Mouse (Mus musculus): Measurements from ENCODE around the gene Gpr160. TPM values are rescaled to one million over a fixed set of nuclear protein-coding genes. Genes with fewer than 3 reads are reported as not detected.

Gene Gpr160
- polyA plus RNA-seq, 1 experiment from 2014 or later = 1.3 TPM

DNA sequence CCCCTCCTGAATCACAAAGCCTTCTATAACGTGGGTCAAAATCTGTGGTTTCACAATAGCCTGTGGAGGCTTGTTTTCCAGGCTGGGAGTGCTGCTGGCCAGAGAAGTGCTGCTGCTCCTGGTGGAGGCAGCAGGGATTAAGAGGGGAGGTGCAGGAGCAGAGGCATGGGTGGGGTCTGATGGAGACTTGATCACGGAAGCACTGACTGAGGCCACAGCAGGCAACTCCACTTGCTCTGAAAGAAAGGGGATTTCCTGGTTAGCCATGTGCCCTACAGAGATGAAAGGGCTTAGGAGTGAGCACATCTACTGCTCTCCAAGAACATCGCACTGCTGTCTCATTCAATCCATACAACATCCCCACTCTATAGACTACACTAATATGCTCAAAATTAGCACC lies 74.1 kb downstream of the Gpr160 start:
- no peaks in the 10 kb centered on the region for H3K9me3 ChIP-seq (replicated peaks; ENCODE audit: control insufficient read depth, low read length)
- no peak overlapping the region for H3K4me2 ChIP-seq (ENCODE audit: low read length)
- DNase-seq (ENCODE audit: low spot score) = no peak
- H3K9ac ChIP-seq (ENCODE audit: low read length) = no peak overlapping the region
- no peak overlapping the region for H3K4me3 ChIP-seq (ENCODE audit: low read depth, low read length)
- no peaks in the 10 kb centered on the region for H3K4me1 ChIP-seq (ENCODE audit: control insufficient read depth, insufficient read depth, low read length)
- H3K36me3 ChIP-seq (ENCODE audit: control insufficient read depth, insufficient read depth, low read length) = peaks cover 39% of the 10 kb centered on the region
- no peak overlapping the region for H3K27ac ChIP-seq (ENCODE audit: low read depth, low read length)
- H3K27me3 ChIP-seq (replicated peaks; ENCODE audit: control insufficient read depth, insufficient read depth, low read length) = no peaks in the 10 kb centered on the region
- ATAC-seq = no peak
- WGBS = 29% methylated on average over 3 of the region's 3 CpGs

DNA sequence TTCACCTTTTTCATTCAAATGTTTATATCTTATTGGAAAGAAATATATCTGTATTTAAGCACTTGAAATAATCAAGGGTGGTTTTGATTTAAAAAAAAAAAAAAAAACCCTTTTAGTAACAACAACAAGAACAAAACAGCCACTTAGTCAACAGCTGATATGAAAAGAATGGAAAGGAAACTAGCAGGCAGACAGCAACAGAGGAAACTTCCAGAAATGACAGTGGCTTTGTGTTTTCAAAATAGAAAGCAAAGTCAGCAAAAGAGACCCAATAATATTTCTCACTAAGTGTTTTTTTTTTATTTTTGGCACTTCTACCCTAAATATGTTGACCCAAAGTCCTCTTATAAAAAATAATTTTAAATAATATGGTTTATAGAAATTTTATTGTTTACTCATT lies 78.6 kb downstream of the Gpr160 start:
- H3K9ac ChIP-seq (ENCODE audit: low read length) = no peak overlapping the region
- H3K9me3 ChIP-seq (replicated peaks; ENCODE audit: control insufficient read depth, low read length) = no peaks in the 10 kb centered on the region
- H3K4me2 ChIP-seq (ENCODE audit: low read length) = no peak overlapping the region
- H3K27me3 ChIP-seq (replicated peaks; ENCODE audit: control insufficient read depth, insufficient read depth, low read length) = no peaks in the 10 kb centered on the region
- DNase-seq (ENCODE audit: low spot score) (no peak), ATAC-seq (no peak)
- H3K4me3 ChIP-seq (ENCODE audit: low read depth, low read length) = no peak overlapping the region
- peaks cover 39% of the 10 kb centered on the region for H3K36me3 ChIP-seq (ENCODE audit: control insufficient read depth, insufficient read depth, low read length)
- no peak overlapping the region for H3K27ac ChIP-seq (ENCODE audit: low read depth, low read length)
- no peaks in the 10 kb centered on the region for H3K4me1 ChIP-seq (ENCODE audit: control insufficient read depth, insufficient read depth, low read length)

Other genes with a start within 250 kb of the Gpr160 start
- not detected in 2 replicates for gene Lrriq4, start 211.4 kb upstream of the Gpr160 start, polyA plus RNA-seq (2014; fragmentation: Nextera tagmentation; extraction: Ambion mirVana)
- gene Lrrc34, start 208.1 kb upstream of the Gpr160 start, polyA plus RNA-seq (2014; fragmentation: Nextera tagmentation; extraction: Ambion mirVana) = 1.3 and 1.6 TPM in 2 replicates
- not detected in 2 replicates for gene Lrrc31, start 156.1 kb upstream of the Gpr160 start, polyA plus RNA-seq (2014; fragmentation: Nextera tagmentation; extraction: Ambion mirVana)
- not detected in 2 replicates for gene Samd7, start 109.7 kb upstream of the Gpr160 start, polyA plus RNA-seq (2014; fragmentation: Nextera tagmentation; extraction: Ambion mirVana)
- 76.8 and 84.0 TPM in 2 replicates for gene Sec62, start 63.1 kb upstream of the Gpr160 start, polyA plus RNA-seq (2014; fragmentation: Nextera tagmentation; extraction: Ambion mirVana)
- 4.8 and 5.7 TPM in 2 replicates for gene Phc3, start 113.5 kb downstream of the Gpr160 start, polyA plus RNA-seq (2014; fragmentation: Nextera tagmentation; extraction: Ambion mirVana)
- gene Prkci, start 139.8 kb downstream of the Gpr160 start, polyA plus RNA-seq (2014; fragmentation: Nextera tagmentation; extraction: Ambion mirVana) = 24.8 and 25.8 TPM in 2 replicates
- 24.2 and 36.0 TPM in 2 replicates for gene Skil, start 239.1 kb downstream of the Gpr160 start, polyA plus RNA-seq (2014; fragmentation: Nextera tagmentation; extraction: Ambion mirVana)